Mouse (Mus musculus) Muller cell, postnatal 12 days (primary cell): ENCODE measurements around the gene Ppp1r12a.
"Not testable (repeated sequence)": the region's sequence is repeated elsewhere in the genome, so short reads cannot be mapped to it uniquely, and the experiment has no call there.

Source experiments
- DNase-seq: peaks from one replicate; pipeline ENCODE4 v3.0.0-alpha.2; 2015; ENCODE audit errors: inconsistent ontology term

The Ppp1r12a gene

DNA sequence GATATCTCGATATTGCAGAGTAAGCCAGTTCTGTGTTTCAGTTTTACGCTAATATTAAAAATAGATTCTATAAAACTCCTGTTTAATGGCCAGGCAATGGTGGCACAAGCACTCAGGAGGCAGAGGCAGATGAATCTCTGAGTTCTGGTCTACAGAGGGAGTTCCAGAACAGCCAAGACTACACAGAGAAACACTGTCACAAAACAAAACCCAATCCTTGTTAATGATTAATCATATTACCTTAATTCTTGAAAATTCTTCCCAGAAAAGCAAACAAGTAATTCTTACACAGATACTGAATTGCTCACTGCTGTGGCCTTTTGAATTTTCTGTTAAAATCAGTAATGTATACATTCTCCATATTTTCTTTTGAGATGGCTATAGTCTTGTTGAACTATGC is 37.0 kb downstream of the Ppp1r12a start:
- DNase-seq, result no peak

GRCm38 (mm10) chr10:108202126-108202525 is 40.1 kb downstream of the Ppp1r12a start:
- no peak for DNase-seq

GRCm38 (mm10) chr10:108203440-108203839 is 41.4 kb downstream of the Ppp1r12a start:
- DNase-seq, result no peak

DNA sequence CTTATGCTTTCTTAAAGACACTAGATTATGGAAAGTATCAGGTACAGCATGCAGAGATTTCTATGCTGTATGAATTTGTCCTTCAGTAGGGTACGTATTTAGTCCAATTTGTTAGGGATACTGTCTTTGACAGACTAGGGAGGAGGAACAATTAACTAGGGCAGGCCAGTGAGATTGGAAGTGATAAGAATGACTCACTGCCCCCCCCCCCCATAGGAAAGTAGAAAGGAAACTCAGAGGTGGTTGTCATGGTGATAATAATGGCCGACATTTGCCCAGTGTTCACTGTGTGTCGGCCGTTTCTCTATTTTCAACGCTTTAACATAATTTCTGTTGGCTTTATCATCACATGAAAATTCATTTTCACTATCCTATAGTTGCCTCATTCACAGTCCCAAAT is 47.4 kb downstream of the Ppp1r12a start:
- peak; percentile 22 for DNase-seq

GRCm38 (mm10) chr10:108224413-108224812 is 62.4 kb downstream of the Ppp1r12a start:
- DNase-seq, result no peak

GRCm38 (mm10) chr10:108237049-108237448 is 75.1 kb downstream of the Ppp1r12a start:
- DNase-seq, result peak; percentile 59

DNA sequence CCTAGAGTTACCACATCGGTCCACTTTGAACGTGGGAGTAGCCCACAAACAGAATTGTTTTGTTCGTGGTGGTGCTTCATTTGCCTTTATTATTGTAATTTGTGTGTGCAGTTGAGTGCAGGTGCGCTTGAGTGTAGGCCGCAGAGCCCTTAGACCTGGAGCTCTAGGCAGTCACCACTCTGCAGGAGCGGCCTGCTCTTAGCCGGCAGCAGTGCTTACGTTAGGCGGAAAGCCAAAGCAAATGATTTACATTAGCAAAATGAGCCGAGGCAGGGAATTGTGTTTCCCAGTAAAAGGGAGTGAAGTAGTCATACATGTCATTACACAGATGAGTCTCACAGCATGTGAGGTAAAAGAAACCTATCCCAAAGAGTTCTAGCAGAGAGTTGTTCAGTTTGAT is 77.1 kb downstream of the Ppp1r12a start:
- no peak for DNase-seq

- DNase-seq, result no peak
Observed at GRCm38 (mm10) chr10:108250710-108251109, 88.7 kb downstream of the Ppp1r12a start.

DNA sequence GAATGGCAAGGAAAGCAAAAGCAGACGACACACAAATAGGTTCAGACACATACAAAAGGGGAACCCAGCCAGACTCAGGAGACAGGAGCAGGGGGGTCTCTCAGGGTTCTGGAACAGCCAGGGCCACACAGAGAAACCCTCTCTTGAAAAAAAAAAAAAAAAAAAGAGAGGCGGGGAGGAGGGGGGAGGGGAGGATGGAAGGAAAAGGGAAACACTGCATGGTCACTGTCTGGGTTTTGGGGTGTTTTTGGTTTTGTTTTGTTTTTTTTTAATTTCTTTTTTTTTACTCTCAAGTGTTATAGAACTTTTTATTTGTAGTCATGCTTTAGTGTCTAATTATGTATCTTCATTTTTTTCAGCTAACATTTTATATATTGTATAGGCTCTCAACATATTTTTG is 89.2 kb downstream of the Ppp1r12a start:
- DNase-seq, result no peak

DNA sequence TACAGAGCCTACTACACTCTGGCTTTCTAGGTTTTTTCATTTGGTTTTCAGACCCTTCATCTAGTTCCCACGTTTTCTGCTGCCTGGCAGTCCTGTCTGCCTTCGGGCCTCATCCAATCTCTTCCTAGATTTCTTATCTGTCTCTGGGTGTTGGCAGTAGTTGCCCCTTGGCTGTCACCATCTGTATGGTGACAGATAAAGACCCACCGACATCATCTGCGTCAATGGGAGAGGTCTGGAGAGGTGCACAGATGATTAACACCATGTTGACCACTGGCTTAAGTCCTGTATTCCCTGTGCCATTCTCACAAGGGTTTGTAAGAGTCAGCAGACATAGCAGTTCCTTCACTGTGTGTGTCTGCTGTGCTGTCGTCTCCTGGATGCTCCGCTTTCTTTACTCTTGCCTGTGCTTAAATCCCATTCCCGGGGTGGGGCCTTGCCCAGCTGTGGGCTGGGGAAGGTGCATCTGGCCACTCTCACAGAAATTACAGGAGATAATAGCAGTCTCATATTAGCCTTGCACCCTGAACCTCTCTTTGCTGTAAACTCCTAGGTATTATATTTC is 93.9 kb downstream of the Ppp1r12a start:
- no peak for DNase-seq

GRCm38 (mm10) chr10:108260931-108261330 is 98.9 kb downstream of the Ppp1r12a start:
- no peak for DNase-seq

DNA sequence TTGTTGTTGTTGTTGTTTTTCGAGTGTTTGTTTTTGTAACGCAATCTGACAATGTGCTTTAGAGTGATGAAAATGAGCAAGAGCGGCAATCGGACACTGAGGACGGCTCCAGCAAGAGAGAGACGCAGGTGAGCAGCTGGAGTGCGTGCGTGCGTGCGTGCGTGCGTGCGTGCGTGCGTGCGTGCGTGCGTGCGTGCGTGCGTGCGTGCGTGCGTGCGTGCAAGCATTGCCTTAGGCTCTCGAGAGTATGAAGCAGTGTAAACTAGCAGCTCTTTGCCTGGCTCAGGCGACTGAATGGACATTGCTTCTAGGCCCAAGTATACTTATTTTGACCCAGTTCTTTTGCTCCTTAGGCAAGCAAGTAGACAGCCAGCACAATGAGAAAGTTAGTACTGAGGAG is 102.6 kb downstream of the Ppp1r12a start:
- DNase-seq, result no peak

GRCm38 (mm10) chr10:108271201-108271600 is 109.2 kb downstream of the Ppp1r12a start:
- DNase-seq, result no peak

- DNase-seq, result no peak
Observed at GRCm38 (mm10) chr10:108276678-108277077, 114.7 kb downstream of the Ppp1r12a start.

- no peak for DNase-seq
Observed at GRCm38 (mm10) chr10:108277198-108277597, 115.2 kb downstream of the Ppp1r12a start.

DNA sequence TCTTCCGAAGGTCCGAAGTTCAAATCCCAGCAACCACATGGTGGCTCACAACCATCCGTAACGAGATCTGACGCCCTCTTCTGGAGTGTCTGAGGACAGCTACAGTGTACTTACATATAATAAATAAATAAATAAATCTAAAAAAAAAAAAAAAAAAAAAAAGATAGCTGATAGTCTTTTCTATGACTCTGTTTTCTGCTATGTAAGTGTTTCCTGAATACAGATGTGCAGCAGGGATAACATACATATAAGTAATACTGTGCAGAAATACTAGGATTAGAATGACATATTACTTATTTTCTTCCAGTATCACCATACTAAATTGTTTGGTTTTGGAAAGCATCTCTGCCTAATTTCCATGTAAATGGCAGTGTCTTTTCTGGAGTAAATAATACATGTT is 119.1 kb downstream of the Ppp1r12a start:
- not testable (repeated sequence) for DNase-seq

GRCm38 (mm10) chr10:108282351-108282750 is 120.4 kb downstream of the Ppp1r12a start:
- DNase-seq, result no peak

DNA sequence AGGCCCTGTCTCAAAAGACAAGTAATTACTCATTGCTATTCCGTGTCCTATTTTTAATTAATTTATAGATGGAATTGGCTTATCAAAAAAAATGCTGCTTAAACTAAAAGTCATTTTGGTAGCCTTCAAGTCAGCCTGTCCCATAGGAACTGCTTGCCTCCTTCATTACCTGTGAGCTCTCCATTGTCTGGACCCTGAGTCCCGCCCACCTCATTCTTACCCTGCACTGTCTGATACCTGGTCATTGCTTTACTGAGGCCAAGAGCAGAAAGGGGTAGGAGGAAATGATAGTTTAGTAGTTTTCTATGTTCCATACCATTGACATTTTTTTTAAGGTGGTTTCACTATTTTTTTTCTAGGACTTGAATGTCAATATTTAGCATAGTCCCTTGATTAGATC is 121.4 kb downstream of the Ppp1r12a start:
- DNase-seq, result no peak

DNA sequence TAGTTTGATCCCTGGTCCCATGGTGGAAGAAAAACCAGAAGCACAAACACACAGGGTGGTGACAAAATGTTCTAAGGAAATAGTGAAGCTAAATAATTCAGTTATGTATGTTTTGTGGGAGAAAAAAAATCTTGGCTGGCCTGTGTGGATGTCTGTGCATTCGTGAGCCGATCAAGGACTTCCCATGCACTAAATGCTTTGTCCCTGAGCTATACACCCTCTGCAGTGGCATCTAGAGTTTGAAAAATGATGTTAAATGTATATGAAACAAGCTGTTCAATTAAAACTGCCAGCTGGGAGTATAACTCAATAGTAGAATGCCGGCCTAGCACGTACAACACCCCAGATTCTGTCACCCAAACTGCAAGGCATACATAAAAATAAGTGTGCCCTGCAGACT is 121.8 kb downstream of the Ppp1r12a start:
- no peak for DNase-seq

DNA sequence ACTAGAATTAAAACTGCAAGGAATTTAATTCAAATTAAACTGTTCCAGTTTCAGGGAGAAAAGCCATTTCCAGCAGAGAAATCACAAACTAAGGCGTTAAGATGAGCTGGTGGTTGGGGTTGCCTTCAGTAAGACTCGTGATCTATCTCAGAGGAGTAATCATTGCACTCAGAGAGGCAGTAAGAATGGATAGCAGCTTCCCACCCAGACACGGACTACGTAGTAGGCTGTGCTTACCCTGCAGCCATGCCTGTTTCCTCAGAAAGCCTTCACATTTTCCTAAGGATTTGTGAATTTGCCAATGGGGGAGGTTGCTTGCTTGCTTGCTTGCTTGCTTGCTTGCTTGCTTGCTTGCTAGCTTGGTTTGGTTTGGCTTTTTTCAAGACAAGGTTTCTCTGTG is 122.5 kb downstream of the Ppp1r12a start:
- no peak for DNase-seq

- DNase-seq, result no peak
Observed at GRCm38 (mm10) chr10:108284977-108285376, 123.0 kb downstream of the Ppp1r12a start.

DNA sequence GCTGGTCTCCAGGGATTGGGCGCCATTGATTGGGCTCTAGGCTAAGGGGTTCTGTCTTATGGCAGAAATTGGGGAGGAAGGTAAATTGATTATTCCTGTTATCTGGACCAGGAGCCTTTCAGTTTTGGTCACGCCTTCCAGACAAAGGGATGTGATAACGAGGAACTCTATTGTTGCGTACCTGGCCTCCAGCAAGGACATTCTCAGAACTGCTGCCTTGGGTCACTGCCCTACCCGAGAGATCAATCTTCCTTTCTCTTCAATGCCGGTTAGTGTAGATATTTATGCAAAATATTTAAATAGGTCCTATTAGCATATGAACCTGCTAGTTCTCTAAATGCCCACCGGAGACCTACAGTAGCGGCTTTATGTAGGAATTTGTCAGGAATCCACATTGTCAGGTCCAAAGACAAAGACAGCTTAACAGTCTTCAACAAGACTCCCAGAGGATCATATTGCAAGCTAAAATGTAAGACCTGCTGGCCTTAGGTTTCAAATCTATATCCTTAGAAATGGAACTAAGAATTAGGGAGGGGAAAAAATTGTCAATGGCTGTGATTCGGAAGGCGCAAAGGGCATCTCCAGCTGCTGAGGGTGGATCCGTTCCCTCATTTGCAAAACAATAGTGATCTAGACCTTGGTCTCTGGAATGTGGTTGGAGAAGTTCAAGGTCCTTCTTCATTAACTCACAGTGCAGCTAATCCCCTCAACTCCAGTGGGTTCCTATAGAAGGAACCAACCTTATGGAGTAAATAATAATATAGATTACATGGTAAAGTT is 124.9 kb downstream of the Ppp1r12a start:
- DNase-seq, result no peak

- DNase-seq, result no peak
Observed at GRCm38 (mm10) chr10:108287438-108287801, 125.4 kb downstream of the Ppp1r12a start.

GRCm38 (mm10) chr10:108290046-108290445 is 128.1 kb downstream of the Ppp1r12a start:
- DNase-seq, result no peak
